Mouse (Mus musculus) midbrain, embryonic 11.5 days (tissue): ENCODE data around the gene Abcf1. TPM values are rescaled to one million over a fixed set of nuclear protein-coding genes. Genes with fewer than 3 reads are reported as not detected.

ENCODE experiments used
- ATAC-seq: fragments of 200-750 bp; cut with Nextera tagmentation; 2 replicates; pipeline ENCODE4 v1.8.0; 2017; ENCODE audit warnings: moderate TSS enrichment, moderate library complexity; ENCODE audit not compliant: low FRiP score
- DNase-seq: peaks from one replicate; pipeline ENCODE4 v3.0.0; 2015; ENCODE audit warnings: low spot score; ENCODE audit errors: missing footprints
- H3K27ac ChIP-seq: fragments of 300-500 bp; sonication (generic); 2 replicates; pipeline ENCODE4 v1.5.1; 2014; ENCODE audit warnings: low read depth, low read length
- H3K27me3 ChIP-seq: fragments of 300-500 bp; sonication (generic); 2 replicates; pipeline ENCODE4 v1.6.1; 2014; ENCODE audit warnings: mild to moderate bottlenecking, low read length, moderate library complexity, mixed read lengths; ENCODE audit not compliant: control insufficient read depth, insufficient read depth
- H3K36me3 ChIP-seq: fragments of 300-500 bp; sonication (generic); 2 replicates; pipeline ENCODE4 v1.6.1; 2014; ENCODE audit warnings: mild to moderate bottlenecking, low read length, moderate library complexity, mixed read lengths; ENCODE audit not compliant: control insufficient read depth, insufficient read depth
- H3K4me1 ChIP-seq: fragments of 300-500 bp; sonication (generic); 2 replicates; pipeline ENCODE4 v1.6.1; 2014; ENCODE audit warnings: low read length; ENCODE audit not compliant: control insufficient read depth, insufficient read depth
- H3K4me2 ChIP-seq: fragments of 300-500 bp; sonication (generic); 2 replicates; pipeline ENCODE4 v1.6.1; 2014; ENCODE audit warnings: mild to moderate bottlenecking, moderate library complexity
- H3K4me3 ChIP-seq: fragments of 300-500 bp; sonication (generic); 2 replicates; pipeline ENCODE4 v1.5.1; 2014; ENCODE audit warnings: low read depth, low read length
- H3K9ac ChIP-seq: fragments of 300-500 bp; sonication (generic); 2 replicates; pipeline ENCODE4 v1.6.1; 2014; ENCODE audit warnings: low read length
- H3K9me3 ChIP-seq: fragments of 300-500 bp; sonication (generic); 2 replicates; pipeline ENCODE4 v1.6.1; 2016; ENCODE audit warnings: low read length; ENCODE audit not compliant: control insufficient read depth
- WGBS: fragments of 180-500 bp; shearing (Covaris S2); extraction: QIAGEN DNeasy Blood & Tissue Kit; methylation state at CpG from one replicate; pipeline ENCODE4 v1.1.7; 2014; 5-methylcytosine and 5-hydroxymethylcytosine counted together
- polyA plus RNA-seq: library from polyadenylated mRNA; unstranded; fragments of >200 nt; fragmentation: Nextera tagmentation; extraction: Ambion mirVana; gene quantifications from 2 replicates; pipeline ENCODE4 v1.2.1, GENCODE M21; 2014

The Abcf1 gene
- polyA plus RNA-seq, 1 experiment from 2014 or later = 119 TPM

DNA sequence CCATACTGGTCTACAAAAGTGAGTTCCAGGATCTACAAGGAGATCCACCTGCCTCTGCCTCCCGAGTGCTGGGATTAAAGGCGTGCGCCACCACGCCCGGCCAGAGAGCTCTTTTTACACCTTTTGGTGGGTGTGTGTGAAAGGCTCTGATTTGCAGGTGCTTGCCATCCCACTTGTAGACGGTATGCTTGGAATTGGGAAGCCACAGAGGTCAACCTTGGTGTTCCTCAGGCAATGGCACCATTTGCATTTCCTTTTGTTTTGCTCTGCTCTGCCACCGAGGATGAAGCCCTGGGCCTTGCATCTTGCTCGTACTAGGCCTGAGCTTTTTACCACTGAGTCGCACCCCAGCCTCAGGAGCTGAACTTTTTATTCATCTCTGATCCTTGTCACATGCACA, 12.2 kb upstream of the Abcf1 start:
- Histone ChIP-seq H3K9me3 (no peaks in the 10 kb centered on the region), H3K36me3 (peaks cover 9% of the 10 kb centered on the region), H3K4me3 (no peak overlapping the region), H3K4me2 (no peak overlapping the region), H3K9ac (no peak overlapping the region), H3K27ac (no peak overlapping the region), H3K4me1 (peaks cover 17% of the 10 kb centered on the region), H3K27me3 (no peaks in the 10 kb centered on the region)
- DNase-seq (no peak), ATAC-seq (no peak)
- WGBS = 88% methylated on average over 9 of the region's 9 CpGs

DNA sequence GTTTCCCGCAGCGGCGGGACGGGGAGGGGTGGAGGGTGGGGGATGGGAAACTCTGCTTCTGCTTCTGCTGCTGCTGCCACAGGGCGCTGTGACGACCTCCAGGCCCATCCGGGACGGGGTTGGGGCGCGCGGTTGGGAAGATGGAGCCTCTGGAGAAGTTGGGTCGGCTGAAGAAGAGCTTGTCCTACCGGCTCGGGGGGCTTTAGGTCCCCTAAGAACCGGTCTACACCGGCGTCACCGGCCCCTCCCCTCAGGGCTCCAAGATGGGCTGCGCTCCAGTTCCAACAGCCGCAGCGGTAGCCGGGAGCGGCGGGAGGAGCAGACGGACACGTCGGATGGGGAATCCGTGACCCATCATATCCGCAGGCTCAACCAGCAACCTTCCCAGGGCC, 10.8 kb upstream of the Abcf1 start:
- Histone ChIP-seq H3K9ac (peak overlapping the region; percentile 83), H3K27ac (peak overlapping the region; percentile 90), H3K9me3 (no peaks in the 10 kb centered on the region), H3K4me2 (peak overlapping the region; percentile 77), H3K4me3 (peak overlapping the region; percentile 91), H3K4me1 (peaks cover 17% of the 10 kb centered on the region), H3K36me3 (peaks cover 9% of the 10 kb centered on the region), H3K27me3 (no peaks in the 10 kb centered on the region)
- ATAC-seq (peak; percentile 17; the same call in 1 of the 2 replicates), DNase-seq (peak; percentile 93)
- 1% methylated on average over 29 of the region's 29 CpGs for WGBS

DNA sequence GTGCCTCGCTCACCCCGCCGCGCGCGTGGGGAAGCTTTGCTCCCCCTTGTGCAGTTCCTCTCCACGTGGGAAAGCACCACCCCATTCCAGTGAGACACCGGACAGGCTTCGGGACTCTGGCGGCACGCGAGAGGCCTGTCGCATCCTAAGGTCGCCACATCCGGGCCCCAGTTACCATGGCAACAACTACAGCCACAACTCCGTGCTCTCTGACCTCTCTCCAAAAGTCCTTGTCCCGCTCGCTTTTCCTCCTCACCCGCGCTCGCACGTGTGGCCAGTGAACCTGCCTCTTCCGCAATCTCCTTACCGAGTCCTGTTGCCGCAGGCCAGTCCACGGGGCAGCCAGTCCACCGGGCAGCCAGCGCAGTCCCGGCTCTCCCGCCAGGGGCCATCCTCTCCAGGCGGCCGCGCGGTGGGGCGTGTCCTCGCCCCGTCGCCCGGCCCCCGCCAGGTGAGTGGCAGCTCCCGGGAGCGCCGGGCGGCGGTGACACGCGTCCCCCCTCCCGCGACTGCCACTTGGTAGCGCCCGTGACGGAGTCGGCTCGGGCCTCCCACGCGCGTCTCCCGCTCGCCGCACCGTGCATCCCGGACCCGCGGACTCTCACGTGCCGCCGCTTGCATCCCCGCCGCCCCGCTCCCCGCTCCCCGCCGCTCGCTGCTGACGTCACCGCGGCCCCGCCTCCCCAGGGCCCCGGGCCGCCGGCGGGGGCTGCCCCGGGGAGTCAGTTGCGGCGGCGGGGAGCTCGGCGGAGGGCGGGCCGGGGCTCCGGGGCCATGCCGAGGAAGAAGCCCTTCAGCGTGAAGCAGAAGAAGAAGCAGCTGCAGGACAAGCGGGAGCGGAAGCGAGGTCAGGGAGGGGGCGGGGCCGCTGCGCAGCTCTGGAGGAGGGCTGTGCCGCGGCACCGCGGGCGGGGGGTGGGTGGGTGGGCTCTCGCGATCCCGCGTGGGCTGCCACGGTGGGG, 10.1 kb upstream of the Abcf1 start, which contains the start of the genes Gnl1 and Prr3:
Gene Gnl1, plus strand, starts transcription at position 451 of the 962 bp plus-strand sequence.
Gene Prr3, minus strand, starts transcription at position 836 of the 962 bp plus-strand sequence.
- Histone ChIP-seq H3K36me3 (peaks cover 7% of the 10 kb centered on the region; the same call in 1 of the 2 replicates), H3K27me3 (no peaks in the 10 kb centered on the region), H3K9me3 (no peaks in the 10 kb centered on the region), H3K27ac (peak within 1 kb of the TSS; percentile 90), H3K9ac (peak within 1 kb of the TSS; percentile 83), H3K4me1 (peaks cover 17% of the 10 kb centered on the region), H3K4me3 (peak within 1 kb of the TSS; percentile 91), H3K4me2 (peak within 1 kb of the TSS; percentile 77)
- ATAC-seq (peak; percentile 86), DNase-seq (peak; percentile 99)
- WGBS = under 1% methylated on average over 90 of the region's 109 CpGs

DNA sequence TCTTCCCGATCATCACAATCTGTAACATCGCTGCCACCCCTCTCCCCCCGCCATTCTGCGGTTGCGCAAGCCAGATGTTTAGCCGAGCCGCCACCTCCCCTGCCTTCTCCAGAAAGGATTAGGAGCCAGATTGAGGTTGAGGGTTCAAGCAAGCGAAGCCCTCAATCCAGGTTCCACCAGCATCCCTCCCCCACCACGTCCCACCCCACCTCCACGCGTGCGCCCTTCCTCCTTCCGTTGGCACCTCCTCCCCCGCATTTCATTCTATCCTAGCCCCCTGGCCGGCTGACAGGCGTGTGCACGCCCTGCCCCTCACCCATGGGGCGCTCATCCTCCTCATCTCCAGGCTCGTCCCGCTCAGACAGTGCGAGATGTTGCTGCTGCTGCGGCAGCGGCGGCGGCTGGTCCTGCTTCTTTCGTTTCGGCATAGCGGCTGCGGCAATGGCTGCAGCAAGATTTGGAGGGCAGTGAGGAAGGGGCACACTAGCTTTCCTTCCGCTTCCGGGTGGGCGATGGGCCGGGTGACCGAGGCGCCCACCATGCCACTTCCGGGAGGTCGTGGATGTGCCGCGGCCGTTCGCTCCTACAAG, 9.3 kb upstream of the Abcf1 start:
- peaks cover 10% of the 10 kb centered on the region; the same call in 1 of the 2 replicates for H3K36me3 ChIP-seq

DNA sequence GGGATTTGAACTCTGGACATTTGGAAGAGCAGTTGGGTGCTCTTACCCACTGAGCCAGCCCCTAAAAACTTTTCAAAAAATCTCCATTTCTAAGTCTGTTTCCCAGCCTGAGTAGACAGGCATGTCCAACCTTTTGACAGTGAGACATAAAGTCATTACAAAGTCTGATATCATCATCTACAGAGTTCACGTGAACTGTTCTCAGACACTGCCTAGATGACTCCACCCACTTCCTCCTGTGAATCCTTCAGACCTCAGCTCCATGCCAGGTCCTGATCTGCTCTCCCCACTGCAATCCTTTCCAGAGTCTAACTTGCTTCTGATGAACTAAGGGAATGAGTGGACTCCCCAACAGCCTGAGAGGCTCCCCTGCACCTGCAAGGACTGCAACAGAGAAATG, 2.6 kb upstream of the Abcf1 start:
- H3K4me2 ChIP-seq = no peak overlapping the region
- no peak overlapping the region for H3K9ac ChIP-seq
- H3K27me3 ChIP-seq = no peaks in the 10 kb centered on the region
- no peak overlapping the region for H3K27ac ChIP-seq
- H3K9me3 ChIP-seq = no peaks in the 10 kb centered on the region
- DNase-seq = no peak
- 74% methylated on average over 1 of the region's 1 CpGs for WGBS
- H3K36me3 ChIP-seq = peaks cover 4% of the 10 kb centered on the region; the same call in 1 of the 2 replicates
- H3K4me3 ChIP-seq = no peak overlapping the region
- peaks cover 5% of the 10 kb centered on the region for H3K4me1 ChIP-seq
- ATAC-seq = no peak

More for the DNA sequence above, 9.3 kb upstream of the Abcf1 start:
- ATAC-seq = peak; percentile 86
- DNase-seq = no peak
- peak overlapping the region; percentile 77 for H3K4me2 ChIP-seq
- peak overlapping the region; percentile 83 for H3K9ac ChIP-seq
- WGBS = 1% methylated on average over 41 of the region's 41 CpGs
- H3K27me3 ChIP-seq = no peaks in the 10 kb centered on the region
- peak overlapping the region; percentile 90 for H3K27ac ChIP-seq
- no peaks in the 10 kb centered on the region for H3K9me3 ChIP-seq
- peaks cover 17% of the 10 kb centered on the region for H3K4me1 ChIP-seq
- H3K4me3 ChIP-seq = peak overlapping the region; percentile 91

DNA sequence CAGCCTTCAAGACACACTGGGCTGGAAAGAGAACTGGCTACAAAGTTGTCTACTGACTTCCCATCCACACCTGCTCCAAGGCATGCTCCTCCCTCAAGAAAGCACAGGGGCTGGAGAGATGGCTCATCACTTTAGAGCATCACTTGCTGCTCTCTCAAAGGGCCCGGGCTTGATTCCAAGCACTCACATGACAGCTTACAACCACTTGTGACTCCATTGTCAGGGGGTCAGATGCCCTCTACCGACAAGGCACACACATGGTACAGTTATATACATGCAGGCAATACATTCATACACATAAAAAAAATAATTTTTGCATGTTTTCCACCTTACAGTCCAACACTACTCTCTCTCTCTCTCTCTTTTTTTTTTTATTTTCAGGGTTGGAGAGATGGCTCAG, 1.9 kb downstream of the Abcf1 start:
- 89% methylated on average over 2 of the region's 2 CpGs for WGBS
- DNase-seq (no peak), ATAC-seq (no peak)
- Histone ChIP-seq H3K4me2 (no peak overlapping the region), H3K27me3 (no peaks in the 10 kb centered on the region), H3K9ac (no peak overlapping the region), H3K27ac (no peak overlapping the region), H3K4me3 (no peak overlapping the region), H3K4me1 (peaks cover 5% of the 10 kb centered on the region), H3K9me3 (no peaks in the 10 kb centered on the region), H3K36me3 (peaks cover 11% of the 10 kb centered on the region)

DNA sequence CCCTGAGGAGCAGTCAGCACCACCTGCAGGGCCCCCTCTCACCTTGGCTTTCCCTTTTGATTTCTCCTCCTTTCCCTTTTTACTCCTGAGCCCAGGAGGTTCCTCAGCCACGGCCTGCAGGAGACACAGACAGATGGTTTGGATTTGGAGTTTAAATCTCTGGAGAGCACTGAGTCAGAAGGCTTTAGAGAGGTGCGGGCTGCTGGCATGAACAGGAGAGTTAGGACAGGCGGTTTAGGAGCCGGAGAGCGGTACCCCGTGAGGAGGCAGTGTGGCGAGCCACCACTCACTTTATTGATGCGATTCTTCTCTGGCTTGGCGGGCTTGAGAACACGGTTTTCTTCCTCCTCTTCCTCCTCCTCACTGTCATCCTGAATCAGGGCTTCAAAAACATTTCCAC, 6.3 kb downstream of the Abcf1 start:
- Histone ChIP-seq H3K4me3 (no peak overlapping the region), H3K27ac (no peak overlapping the region), H3K9me3 (no peaks in the 10 kb centered on the region), H3K27me3 (no peaks in the 10 kb centered on the region), H3K4me2 (no peak overlapping the region), H3K4me1 (no peaks in the 10 kb centered on the region), H3K9ac (no peak overlapping the region), H3K36me3 (peaks cover 37% of the 10 kb centered on the region)
- WGBS = 87% methylated on average over 10 of the region's 10 CpGs
- DNase-seq (no peak), ATAC-seq (no peak)

DNA sequence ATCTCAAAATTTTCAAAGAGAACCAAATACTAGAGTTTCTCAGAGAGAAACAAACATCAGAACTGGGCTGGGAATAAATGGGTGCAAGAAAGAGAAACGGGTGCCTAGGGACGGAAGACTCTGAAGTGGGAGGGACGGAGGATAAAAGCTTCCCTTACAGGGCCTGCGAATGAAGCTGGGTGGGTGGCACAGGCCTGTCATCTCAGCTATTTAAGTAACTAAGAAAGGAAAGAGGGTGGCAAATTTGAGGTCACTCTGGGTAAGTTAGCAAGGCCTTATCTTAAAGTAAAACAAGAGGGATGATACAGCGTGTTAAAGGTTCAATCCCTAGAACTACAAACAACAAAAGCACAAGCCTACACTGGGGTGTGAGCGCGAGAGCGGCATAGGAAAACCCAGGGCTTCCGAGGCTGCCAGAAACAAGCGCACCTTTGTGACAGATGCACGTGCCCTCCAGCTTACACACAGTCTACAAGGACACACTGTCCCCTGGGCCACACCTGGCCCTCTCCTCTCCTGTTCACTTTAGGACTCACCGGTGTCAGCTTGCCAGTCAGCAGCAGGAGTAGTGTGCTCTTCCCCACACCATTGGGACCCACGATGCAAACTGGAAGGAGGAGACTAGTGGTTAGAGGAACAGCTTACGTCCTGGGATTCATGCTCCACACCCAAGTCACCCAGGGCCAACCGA, 10.9 kb downstream of the Abcf1 start:
- no peak overlapping the region for H3K27ac ChIP-seq
- no peak overlapping the region for H3K9ac ChIP-seq
- WGBS = 95% methylated on average over 15 of the region's 15 CpGs
- no peak for ATAC-seq
- H3K9me3 ChIP-seq = no peaks in the 10 kb centered on the region
- H3K36me3 ChIP-seq = peaks cover 51% of the 10 kb centered on the region
- H3K27me3 ChIP-seq = no peaks in the 10 kb centered on the region
- H3K4me2 ChIP-seq = no peak overlapping the region
- DNase-seq = no peak
- no peaks in the 10 kb centered on the region for H3K4me1 ChIP-seq
- H3K4me3 ChIP-seq = no peak overlapping the region
